16 mouse cellular contexts compared by ENCODE assay signal in genomic region chr11:90268934-90269333, GRCm38 (mm10). TPM values are rescaled to one million over a fixed set of nuclear protein-coding genes. Genes with fewer than 3 reads are reported as not detected.
A peak's percentile ranks its signal among the peaks of the same experiment; 100 is the strongest.
DNase-seq lines count a peak whose midpoint lies in the region; ATAC-seq and TF ChIP-seq lines count a peak whose summit lies in the region.
"Had no signal": no experiment of that assay in that cellular context is flagged by ENCODE, and none has a peak within 500 bp of the region (broad histone marks: within the 10 kb centered on the region; RNA-seq: fewer than 3 reads in every experiment).

No protein-coding gene starts in this region.

- WGBS in embryonic facial prominence, embryonic 13.5 days = 71% methylated on average over 5 of the region's 5 CpGs
- WGBS in embryonic facial prominence, embryonic 10.5 days = 83% methylated on average over 5 of the region's 5 CpGs
- 71% methylated on average over 5 of the region's 5 CpGs for WGBS in liver, postnatal 0 days (ENCODE audit: insufficient replicate concordance)
- WGBS in liver, embryonic 12.5 days (ENCODE audit: insufficient replicate concordance) = 79% methylated on average over 5 of the region's 5 CpGs

- H3K4me1 ChIP-seq in embryonic facial prominence, embryonic 13.5 days = peaks cover 36% of the 10 kb centered on the region
- peaks cover 26% of the 10 kb centered on the region for H3K4me1 ChIP-seq in embryonic facial prominence, embryonic 10.5 days
- peaks cover 3% of the 10 kb centered on the region; the same call in 1 of the 2 replicates for H3K4me1 ChIP-seq in liver, postnatal 0 days (ENCODE audit: insufficient read depth)
- H3K4me1 ChIP-seq in liver, embryonic 12.5 days = no peaks in the 10 kb centered on the region

- H3K4me2 ChIP-seq in embryonic facial prominence, embryonic 13.5 days = peak overlapping the region; percentile 32; the same call in 1 of the 2 replicates
- no peak overlapping the region for H3K4me2 ChIP-seq in liver, postnatal 0 days (ENCODE audit: low read depth, low read length)
- H3K4me2 ChIP-seq in liver, embryonic 12.5 days = no peak overlapping the region
- H3K4me2 ChIP-seq: heart, embryonic 13.5 days; limb, embryonic 15.5 days had no signal

- H3K27me3 ChIP-seq in embryonic facial prominence, embryonic 13.5 days = no peaks in the 10 kb centered on the region
- no peaks in the 10 kb centered on the region for H3K27me3 ChIP-seq in embryonic facial prominence, embryonic 10.5 days (replicated peaks; ENCODE audit: low read depth, poor library complexity, severe bottlenecking)
- H3K27me3 ChIP-seq in liver, postnatal 0 days (ENCODE audit: insufficient read depth, low read length) = no peaks in the 10 kb centered on the region
- no peaks in the 10 kb centered on the region for H3K27me3 ChIP-seq in liver, embryonic 12.5 days (replicated peaks)
- H3K27me3 ChIP-seq: heart, embryonic 13.5 days; limb, embryonic 15.5 days had no signal

- no peak overlapping the region for H3K4me3 ChIP-seq in embryonic facial prominence, embryonic 13.5 days
- H3K4me3 ChIP-seq in embryonic facial prominence, embryonic 10.5 days = no peak overlapping the region
- H3K4me3 ChIP-seq in liver, postnatal 0 days (ENCODE audit: low read depth, low read length) = no peak overlapping the region
- H3K4me3 ChIP-seq in liver, embryonic 12.5 days = no peak overlapping the region
- H3K4me3 ChIP-seq: heart, embryonic 13.5 days; limb, embryonic 15.5 days; myocyte had no signal

- no peak for DNase-seq in embryonic facial prominence, embryonic 10.5 days (ENCODE audit: low spot score)
- DNase-seq in liver, postnatal 0 days = no peak
- DNase-seq in kidney, adult 8-10 months = peak; percentile 27 to 79
- DNase-seq in kidney, postnatal 36 days = peak; percentile 33 to 63
- no peak for DNase-seq in left cerebral cortex, adult 9 months (ENCODE audit: low spot score in 2 of 2)
- no peak for DNase-seq in cerebellum, adult 9-10 months
- DNase-seq: cerebellum, postnatal 25 days; heart, postnatal 4 days; right cerebral cortex, adult 18-20 months; thymus, adult 2 months had no signal

- ATAC-seq in embryonic facial prominence, embryonic 13.5 days (ENCODE audit: insufficient number of reproducible peaks, insufficient read depth, low FRiP score, low TSS enrichment, low read depth) = no peak
- ATAC-seq in liver, postnatal 0 days = peak; percentile 85
- no peak for ATAC-seq in liver, embryonic 12.5 days
- ATAC-seq: CD4-positive, CD25-positive, alpha-beta regulatory T cell, adult 4 months had no signal

- no peak for TF ChIP-seq EP300 in liver, postnatal 0 days (IDR thresholded peaks at IDR 0.05; ENCODE audit: low read depth)

- H3K27ac ChIP-seq in embryonic facial prominence, embryonic 13.5 days = peak overlapping the region; percentile 57; the same call in 1 of the 2 replicates
- no peak overlapping the region for H3K27ac ChIP-seq in embryonic facial prominence, embryonic 10.5 days (replicated peaks)
- H3K27ac ChIP-seq in liver, postnatal 0 days (ENCODE audit: low read depth) = 0 out of 2 replicates have a peak overlapping the region, but pooled peaks have one; percentile 36
- no peak overlapping the region for H3K27ac ChIP-seq in liver, embryonic 12.5 days
- H3K27ac ChIP-seq: heart, embryonic 13.5 days; limb, embryonic 15.5 days had no signal

- no peak for TF ChIP-seq CTCF in liver, postnatal 0 days (IDR thresholded peaks at IDR 0.05; ENCODE audit: low read depth)

- no peak overlapping the region for H3K9ac ChIP-seq in embryonic facial prominence, embryonic 13.5 days
- no peak overlapping the region for H3K9ac ChIP-seq in liver, postnatal 0 days (replicated peaks)
- no peak overlapping the region for H3K9ac ChIP-seq in liver, embryonic 12.5 days
- H3K9ac ChIP-seq: heart, embryonic 13.5 days; limb, embryonic 15.5 days had no signal

- H3K36me3 ChIP-seq in embryonic facial prominence, embryonic 13.5 days = peaks cover 54% of the 10 kb centered on the region
- peaks cover 88% of the 10 kb centered on the region for H3K36me3 ChIP-seq in embryonic facial prominence, embryonic 10.5 days (replicated peaks)
- H3K36me3 ChIP-seq in liver, postnatal 0 days (replicated peaks; ENCODE audit: insufficient read depth, low read length) = peaks cover 49% of the 10 kb centered on the region
- H3K36me3 ChIP-seq in liver, embryonic 12.5 days = peaks cover 27% of the 10 kb centered on the region

- H3K9me3 ChIP-seq in embryonic facial prominence, embryonic 13.5 days = no peaks in the 10 kb centered on the region
- no peaks in the 10 kb centered on the region for H3K9me3 ChIP-seq in embryonic facial prominence, embryonic 10.5 days
- H3K9me3 ChIP-seq in liver, postnatal 0 days (ENCODE audit: low read length) = no peaks in the 10 kb centered on the region
- H3K9me3 ChIP-seq in liver, embryonic 12.5 days (replicated peaks) = no peaks in the 10 kb centered on the region
- H3K9me3 ChIP-seq: heart, embryonic 13.5 days; limb, embryonic 15.5 days had no signal

RNA-seq across cellular contexts. Expression of gene Mmd, which starts 19.7 kb away (rescaled TPM):
- 47.5 and 49.1 TPM in 2 replicates for polyA plus RNA-seq in embryonic facial prominence, embryonic 13.5 days (2015; fragmentation: Nextera tagmentation; extraction: Ambion mirVana)
- 44.6 and 45.1 TPM in 2 replicates for polyA plus RNA-seq in embryonic facial prominence, embryonic 10.5 days (2016; fragmentation: Nextera tagmentation; extraction: Ambion mirVana)
- polyA plus RNA-seq in liver, postnatal 0 days (2015; fragmentation: Nextera tagmentation; extraction: Ambion mirVana) = 51.1 and 54.4 TPM in 2 replicates
- 10.6 and 12.0 TPM in 2 replicates for polyA plus RNA-seq in liver, embryonic 12.5 days (2016; fragmentation: Nextera tagmentation; extraction: Ambion mirVana)

Comparison
In these comparisons a context has a peak if more than half of its experiments do, and no peak if none do; other contexts are left out.
1. H3K27ac ChIP-seq: peak in embryonic facial prominence, embryonic 13.5 days (single experiment) and liver, postnatal 0 days (single experiment); none in embryonic facial prominence, embryonic 10.5 days (single experiment) and liver, embryonic 12.5 days (single experiment).
2. DNase-seq: peak in kidney, adult 8-10 months (2 of 2) and kidney, postnatal 36 days (2 of 2); none in embryonic facial prominence, embryonic 10.5 days (single experiment), liver, postnatal 0 days (single experiment), left cerebral cortex, adult 9 months (0 of 2) and cerebellum, adult 9-10 months (single experiment).